Mouse (Mus musculus): ENCODE results near the gene Myo1g.
A peak's percentile ranks its signal among the peaks of the same experiment; 100 is the strongest.

Myo1g gene

DNA sequence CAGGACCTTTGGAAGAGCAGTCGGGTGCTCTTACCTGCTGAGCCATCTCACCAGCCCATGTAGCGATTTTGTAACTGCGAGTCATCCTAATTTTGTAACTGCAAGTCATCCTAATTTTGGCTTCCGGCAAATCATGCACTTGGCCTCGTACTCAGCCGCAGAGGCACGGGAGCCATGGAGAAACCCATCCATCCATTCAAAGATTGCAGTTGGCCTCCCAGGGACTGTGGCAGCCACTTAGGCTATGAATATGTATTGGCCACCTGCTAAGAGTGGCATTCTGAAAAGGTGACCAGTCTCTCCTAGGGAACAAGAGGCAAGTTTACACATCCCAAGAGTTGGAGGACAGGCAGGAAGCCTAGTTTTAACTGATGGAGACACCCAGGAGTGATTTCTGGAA, 31.5 kb downstream of the Myo1g start:
- peak; percentile 26 for DNase-seq (ENCODE audit: extremely low read depth, insufficient read length, low spot score)

DNA sequence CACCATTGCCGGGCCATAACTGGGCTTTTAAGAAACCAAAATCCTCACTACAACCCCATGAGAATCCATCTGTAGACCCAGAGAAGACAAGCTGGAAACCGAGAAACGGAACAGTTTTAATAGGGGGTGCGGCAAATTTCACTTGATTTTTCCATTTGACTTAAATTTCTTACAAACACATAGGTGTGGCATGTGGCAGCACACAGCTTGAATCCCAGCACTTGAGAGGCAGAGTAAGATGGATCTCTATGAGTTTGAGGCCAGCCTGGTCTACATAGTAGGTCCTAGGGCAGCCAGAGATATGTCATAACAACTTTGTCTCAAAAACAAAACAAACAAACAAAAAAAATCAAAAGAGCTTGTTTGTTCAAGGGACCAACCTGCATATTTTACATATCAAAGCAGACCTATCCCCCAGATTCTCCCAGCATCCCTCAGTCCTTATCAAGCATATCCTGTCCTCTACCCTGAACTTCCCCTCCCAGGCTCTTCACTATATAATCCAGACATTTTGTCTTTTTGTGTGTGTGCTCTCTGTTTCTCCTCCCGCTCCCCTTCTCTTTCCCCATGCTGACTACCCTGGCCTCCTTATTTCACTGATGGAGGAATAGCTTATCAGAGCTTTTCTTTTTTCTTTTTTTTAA, 32.6 kb downstream of the Myo1g start:
- DNase-seq (ENCODE audit: extremely low read depth, insufficient read length, low spot score), result no peak

DNA sequence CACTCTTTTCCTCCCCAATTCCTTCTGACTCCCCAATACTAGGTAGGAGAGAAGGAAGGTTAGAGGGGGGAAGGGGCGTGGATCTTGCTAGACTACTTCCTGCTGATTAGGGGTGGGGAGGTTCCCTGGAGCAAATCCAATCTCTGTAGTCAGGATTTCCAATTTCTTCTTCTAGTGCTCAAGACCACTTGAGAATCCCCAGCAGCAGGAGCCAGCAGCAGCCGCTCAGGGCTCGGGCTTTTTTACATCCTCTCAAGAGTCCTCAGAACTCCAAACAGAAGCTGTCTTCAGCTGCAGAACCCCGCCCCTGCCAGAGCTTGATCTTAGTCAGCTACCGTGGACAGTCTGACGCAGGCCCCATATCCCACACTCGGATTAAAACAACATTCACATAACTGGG, 33.3 kb downstream of the Myo1g start:
- no peak for DNase-seq (ENCODE audit: extremely low read depth, insufficient read length, low spot score)

DNA sequence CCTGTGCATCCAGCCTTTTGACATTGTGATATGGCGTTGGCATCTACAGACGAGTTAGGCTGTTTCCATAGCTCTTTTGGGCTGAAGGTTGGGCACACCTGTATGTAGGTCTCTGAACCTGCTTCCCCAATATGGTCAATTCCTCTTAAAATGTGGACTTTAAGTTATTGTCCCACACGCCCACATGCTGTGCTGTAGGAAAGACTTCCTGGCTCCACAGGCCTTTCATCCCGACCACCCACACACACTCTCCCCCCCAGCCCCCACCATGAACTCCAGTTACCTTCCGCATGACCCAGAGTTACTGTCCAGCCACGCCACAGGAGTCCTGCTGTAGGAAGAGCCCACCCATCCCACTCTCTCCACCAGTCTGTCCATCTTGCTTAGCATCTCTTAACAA, 33.8 kb downstream of the Myo1g start:
- DNase-seq (ENCODE audit: extremely low read depth, insufficient read length, low spot score), result no peak

DNA sequence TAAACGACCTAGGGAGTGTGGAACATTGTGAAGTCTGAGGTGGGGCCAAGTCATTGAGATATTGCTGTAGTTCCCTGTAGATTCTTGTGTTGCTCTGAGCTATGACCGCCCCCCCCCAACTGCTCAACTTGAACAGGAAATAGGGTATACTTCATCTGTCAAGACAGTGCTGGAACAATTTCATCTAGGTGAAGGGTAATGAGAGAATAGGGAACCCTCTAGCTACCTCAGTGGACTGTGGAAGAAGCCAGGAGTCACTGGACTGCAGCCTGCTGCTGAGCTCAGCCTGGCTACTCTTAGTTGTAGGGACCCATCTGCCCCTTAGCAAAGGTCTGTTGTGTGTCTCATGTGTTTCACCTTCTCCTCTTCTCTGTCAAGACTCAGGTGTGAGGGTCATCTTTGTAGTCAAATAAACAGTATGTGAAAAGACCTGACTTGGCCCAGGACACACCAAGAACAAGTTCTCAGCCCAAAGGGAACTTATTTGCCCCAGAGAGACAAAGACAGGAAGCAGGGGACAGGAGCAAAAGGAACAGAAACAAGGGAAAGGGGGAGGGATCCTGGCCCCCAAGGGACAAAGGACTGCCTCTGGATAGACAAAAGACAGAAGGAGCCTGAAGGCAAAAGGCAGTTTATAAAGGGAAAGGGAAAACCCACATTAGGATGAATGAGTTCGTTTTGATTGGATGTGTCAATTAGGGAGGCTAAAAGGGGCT, 36.4 kb downstream of the Myo1g start:
- DNase-seq (ENCODE audit: extremely low read depth, insufficient read length, low spot score), result no peak

DNA sequence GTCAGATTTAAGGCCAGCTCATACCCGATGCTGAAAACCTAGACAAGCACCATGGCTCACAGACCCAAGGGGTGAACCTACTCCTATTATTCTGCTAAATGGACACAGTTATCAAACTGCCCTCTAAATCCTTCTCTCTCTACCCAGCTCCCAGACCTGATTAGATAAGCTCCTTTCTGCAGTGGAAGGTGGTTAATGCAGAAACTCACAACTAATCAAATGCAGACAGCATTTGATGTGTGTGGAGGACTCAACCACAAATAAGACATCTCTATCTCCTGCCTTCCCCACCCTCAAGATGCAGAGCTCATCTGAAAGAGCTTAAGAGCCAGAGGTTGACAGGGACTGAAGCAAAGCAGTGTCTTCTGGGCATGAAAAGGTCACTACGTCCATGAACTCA, 37.7 kb downstream of the Myo1g start:
- no peak for DNase-seq (ENCODE audit: extremely low read depth, insufficient read length, low spot score)

DNA sequence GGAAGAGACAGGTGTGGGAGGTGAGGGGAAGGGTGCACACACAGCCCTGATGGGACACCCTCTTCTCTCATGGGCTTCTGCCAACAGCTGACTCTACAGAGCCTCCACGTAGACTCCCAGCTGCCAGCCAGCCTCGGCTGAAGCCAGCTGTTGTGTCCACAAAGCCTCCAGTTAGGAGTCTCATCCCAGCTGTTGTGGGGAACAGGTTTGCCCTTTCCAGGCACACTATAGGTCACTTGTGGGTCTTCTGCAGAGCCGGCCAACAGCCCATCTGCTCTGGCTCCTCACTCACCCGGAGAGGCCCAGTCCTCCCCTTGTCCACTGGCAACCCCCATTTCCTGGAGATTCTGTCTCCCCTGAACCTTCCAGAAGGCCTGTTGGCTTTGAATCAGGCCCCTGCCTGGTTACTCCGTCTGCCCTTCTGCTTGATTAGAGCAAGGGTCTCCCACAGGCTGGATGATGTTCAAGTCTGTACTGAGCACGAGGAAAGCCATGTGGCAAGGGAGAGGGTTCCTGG, 39.0 kb downstream of the Myo1g start:
- DNase-seq (ENCODE audit: extremely low read depth, insufficient read length, low spot score), result no peak

DNA sequence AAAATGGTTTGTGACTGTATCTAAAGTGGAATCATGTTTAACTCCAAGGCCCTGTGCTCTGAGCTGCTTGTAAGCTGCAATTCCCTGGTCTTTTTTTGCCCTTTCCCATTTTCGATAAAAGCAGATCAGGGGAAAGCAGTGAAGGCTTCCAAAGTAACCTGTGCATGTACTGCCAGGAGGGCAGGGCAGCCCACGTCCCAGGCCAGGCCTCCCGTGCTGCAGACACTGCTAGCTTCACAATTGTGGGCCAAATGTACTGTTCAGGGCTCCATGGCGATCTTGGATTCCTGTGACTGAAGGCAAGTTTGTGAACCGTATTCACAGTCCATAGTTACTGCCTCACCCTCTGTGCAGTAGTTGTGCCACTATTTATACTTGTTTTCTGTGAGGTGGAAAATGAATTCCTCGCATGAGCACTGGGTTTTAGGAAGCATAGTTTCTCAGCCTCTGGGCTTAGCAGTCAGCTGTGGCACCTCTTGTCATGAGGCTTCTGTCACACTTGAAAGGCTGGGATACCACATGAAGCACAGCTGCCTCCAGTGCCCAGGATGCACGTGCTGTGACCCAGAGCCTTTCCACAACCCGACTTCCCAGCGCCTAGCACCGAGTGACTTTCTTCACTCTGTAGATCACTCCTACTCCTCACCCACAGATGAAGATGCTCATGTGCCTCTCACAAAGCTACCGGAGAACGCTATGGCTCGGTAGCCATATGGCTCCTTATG, 39.9 kb downstream of the Myo1g start:
- no peak for DNase-seq (ENCODE audit: extremely low read depth, insufficient read length, low spot score)

DNA sequence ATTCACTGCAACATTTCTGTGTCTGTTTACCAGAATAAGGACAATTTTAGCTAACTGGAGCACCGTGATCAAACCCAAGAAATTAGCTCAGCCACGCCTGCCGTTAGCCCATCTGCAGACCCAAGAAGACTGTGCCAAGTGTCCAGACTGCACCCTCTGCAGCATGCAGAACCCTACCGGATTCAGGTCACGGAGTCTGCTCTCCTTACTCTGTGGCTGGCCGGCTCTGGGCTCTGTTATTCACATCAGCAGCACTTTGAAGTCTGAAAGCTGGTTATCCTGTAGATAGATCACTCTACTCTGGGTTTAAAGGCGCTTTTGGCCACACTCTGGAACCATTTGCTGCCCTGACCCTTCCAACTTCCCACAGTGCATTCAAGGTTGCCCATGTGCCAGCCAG, 40.6 kb downstream of the Myo1g start:
- no peak for DNase-seq (ENCODE audit: extremely low read depth, insufficient read length, low spot score)

DNA sequence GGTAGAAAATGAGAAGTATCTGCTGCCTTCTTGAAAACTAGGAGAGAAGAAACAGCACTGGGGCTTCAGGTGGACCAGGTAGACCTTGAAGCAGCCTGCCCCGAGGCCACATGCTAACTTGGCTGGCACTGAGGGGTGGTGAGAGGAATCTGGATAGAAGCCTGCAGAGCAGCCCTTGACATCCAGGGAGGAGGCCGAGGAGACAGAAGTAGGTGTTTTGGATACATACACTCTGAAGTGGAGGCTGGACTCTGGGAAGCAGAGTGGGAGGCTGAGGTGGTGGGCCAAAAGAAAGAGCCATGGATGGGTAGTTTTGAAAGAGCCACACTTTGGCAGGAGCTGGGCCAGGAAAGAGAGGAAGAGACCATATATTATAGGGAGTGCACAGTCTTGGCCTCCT, 41.5 kb downstream of the Myo1g start:
- DNase-seq (ENCODE audit: extremely low read depth, insufficient read length, low spot score), result no peak

DNA sequence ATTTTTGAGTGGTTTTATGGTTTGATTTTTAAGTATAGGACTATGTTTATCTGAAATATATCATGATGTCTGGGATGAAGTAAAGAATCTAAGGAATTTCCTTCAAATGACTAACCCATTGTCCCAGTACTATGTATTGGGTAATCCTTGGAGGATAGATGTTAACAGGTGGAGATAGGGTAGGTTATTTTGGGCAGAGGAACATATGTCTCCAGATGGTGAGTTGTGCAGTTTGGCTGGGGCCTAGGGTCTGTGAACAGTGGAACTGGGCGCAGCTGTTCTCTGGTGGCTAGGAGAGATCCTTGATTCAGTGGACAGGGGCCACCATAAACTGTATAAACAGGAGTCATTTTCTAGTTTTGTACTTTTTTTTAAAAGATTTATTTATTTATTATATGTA, 43.4 kb downstream of the Myo1g start:
- no peak for DNase-seq (ENCODE audit: extremely low read depth, insufficient read length, low spot score)

DNA sequence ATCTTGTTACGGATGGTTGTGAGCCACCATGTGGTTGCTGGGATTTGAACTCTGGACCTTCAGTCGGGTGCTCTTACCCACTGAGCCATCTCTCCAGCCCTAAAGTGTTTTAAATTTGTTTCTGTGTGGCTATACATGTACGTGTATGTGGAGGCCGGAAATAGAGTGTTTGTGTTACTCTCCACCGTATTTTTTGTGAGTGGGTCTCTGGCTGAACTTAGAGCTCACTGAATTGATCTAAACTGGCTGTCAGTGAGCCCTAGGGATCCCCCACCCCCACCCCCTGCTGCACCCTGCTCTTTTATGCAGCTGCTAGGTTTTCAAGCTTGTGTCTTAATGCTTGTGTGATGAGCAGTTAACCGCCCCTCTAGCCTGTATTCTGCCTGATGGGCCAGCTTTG, 43.9 kb downstream of the Myo1g start:
- DNase-seq (ENCODE audit: extremely low read depth, insufficient read length, low spot score), result no peak

DNA sequence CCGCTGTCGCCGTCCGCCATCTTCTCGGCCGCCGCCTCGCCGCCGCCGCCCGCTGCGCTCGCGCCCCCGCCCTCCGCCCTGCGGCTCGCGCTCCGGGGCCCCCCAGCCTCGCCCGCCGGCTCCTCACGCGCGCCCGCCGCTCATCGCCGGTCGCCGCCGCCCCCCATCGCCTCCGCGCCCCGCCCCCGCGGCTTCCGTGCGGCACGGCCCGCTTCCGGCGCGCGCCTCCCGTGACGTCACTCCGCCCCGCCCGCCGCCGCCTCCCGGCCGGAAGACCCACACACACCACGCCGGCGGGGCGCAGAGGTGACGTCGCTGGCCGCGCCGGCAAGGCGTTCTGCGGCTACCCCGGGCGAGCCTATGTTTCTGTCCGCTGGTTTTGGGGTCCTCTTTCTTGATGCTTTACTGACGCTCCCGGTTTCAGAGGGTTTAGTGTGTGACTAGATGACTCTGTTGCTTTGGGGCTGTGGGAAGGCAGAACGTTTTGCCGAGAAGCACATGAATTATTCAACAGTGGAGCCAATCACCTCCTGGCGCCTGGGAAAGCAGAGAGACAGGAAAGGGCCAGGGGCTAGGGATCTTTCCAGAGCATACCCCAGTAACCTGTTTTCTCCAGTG, 44.8 kb downstream of the Myo1g start, which contains the start of gene Purb:
Purb (minus strand) TSS at position 51 of the 618 bp plus-strand sequence.
- DNase-seq (ENCODE audit: extremely low read depth, insufficient read length, low spot score), result peak; percentile 85

DNA sequence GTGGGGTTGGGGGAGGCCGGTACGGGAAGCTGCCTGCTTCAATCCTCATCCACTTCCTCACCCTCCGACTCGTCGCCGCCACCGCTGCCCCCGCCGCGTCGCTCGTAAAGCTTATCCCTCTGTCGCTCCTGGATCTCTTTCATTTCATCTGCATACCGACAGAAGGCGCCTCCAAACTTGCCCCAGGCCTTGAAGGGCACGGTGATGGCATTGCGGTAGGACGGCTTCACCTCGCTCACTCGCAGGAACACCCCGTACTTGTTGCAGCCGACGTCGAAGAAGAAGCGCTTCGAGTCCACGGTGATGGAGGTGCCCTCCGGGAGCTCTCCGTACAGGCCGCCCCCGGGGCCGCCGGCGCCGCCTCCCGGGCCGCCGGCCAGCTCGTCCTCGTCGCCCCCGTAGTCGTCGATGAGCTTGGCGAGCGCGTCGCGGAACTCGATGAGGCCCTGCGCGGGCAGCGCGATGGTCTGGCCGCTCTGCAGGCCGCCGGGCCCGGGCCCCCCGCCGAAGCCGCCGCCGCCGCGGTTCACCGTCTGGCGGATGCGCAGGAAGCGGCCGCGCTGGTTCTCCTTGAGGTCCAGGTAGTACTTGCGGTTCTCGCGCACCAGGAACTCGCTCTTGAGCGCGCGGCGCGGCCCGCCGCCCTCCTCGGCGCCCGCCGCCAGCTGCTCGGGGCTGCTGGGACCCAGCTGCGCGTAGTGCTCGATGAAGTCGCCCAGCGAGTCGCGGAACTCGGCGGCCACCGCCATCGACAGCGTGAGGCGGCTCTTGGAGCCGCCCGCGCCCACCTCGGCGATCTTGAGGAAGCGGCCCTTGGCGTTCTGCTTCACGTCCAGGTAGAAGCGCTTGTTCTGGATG, 45.7 kb downstream of the Myo1g start:
- DNase-seq (ENCODE audit: extremely low read depth, insufficient read length, low spot score), result peak; percentile 82

DNA sequence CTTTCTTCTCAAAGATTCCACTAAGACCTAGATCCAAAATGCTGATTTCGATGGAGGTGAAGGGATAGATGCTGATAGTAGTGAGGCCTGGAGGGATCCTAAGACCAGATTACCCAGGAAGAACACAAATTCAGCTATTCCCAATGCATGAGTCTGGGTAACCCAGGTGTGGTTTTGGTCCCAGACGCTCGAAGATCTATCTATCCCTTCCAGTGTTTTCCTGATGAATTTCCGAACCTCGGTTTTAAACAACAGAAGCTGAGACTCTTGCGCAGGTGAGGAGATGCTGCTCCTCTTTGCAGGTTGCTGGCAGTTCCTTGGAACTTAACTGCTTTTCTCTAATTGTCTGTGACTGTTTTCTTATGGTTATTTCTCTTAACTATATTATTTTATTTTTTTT, 46.4 kb downstream of the Myo1g start:
- no peak for DNase-seq (ENCODE audit: extremely low read depth, insufficient read length, low spot score)

DNA sequence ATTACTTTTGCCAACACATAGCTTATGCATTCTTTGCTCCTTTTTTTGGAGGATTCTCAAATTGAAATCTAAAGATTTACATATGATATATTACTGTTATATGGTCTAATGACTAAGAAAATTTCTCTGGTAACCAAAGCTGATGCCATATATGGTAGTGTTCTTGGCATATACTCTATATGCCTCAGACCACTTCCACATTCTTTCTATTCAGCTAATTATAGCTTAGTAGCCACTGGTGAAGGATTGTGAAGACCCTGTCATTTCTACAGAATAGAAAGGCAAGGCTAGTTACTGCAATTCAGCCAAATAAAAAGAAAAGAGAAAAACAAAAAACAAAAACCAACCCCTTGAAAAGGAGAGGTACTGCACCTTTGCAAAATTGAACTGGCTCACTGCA, 48.7 kb downstream of the Myo1g start:
- no peak for DNase-seq (ENCODE audit: extremely low read depth, insufficient read length, low spot score)

DNA sequence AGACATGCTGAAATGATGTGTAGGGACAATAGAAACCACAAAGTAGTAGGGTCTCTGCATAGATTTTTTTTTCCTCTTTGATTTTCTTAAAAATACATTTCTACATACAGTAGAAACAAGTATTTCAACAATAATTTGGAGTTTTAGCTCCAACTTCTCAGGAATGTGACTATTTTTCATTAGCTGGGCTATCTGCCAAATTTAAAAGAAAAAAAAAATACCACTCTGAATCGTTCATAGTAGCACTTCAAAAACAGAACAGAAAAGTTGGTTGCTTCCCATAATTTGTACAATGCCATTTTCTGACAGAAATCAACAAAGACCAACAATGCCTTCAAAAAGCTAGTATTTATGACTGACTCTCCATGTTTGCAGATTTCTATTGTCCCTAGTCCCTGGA, 49.3 kb downstream of the Myo1g start:
- no peak for DNase-seq (ENCODE audit: extremely low read depth, insufficient read length, low spot score)

DNA sequence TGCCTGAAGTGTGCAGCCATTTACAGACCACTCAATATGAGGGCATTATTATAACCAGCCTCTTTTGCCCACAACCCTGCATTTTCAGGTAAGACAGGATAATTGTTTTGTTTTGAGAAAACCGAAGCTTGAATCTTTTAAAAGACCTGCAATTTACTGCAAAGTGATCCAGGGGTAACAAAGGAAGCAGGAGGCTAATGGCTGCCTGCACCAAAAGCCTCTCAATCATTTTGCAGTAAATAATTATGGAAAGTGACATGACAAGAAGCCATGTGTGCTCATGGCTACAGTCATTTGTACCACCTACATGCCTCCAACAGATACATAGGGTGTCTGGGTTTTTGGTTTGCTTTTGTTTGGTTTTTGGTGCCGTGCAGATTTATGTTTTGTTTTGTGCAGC, 49.7 kb downstream of the Myo1g start:
- DNase-seq (ENCODE audit: extremely low read depth, insufficient read length, low spot score), result no peak

DNA sequence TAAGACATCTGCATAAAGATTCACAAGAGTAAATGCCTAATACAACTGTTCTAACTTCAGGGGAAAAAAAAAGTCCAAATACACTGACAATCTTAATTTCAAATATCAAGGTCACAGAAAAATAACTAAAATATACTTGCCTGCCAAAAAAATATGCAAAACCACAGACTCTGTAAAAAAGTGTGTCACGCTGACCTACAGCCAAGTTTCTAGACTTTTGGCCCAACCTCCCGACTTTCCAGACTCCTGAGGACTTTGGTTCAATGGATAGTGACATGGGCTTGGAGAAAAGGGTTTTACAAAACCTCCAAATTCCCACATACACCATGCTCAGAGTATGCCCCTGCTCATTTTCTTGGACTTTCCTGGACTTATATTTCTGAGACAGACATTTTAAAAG, 52.2 kb downstream of the Myo1g start:
- peak; percentile 44 for DNase-seq (ENCODE audit: extremely low read depth, insufficient read length, low spot score)

DNA sequence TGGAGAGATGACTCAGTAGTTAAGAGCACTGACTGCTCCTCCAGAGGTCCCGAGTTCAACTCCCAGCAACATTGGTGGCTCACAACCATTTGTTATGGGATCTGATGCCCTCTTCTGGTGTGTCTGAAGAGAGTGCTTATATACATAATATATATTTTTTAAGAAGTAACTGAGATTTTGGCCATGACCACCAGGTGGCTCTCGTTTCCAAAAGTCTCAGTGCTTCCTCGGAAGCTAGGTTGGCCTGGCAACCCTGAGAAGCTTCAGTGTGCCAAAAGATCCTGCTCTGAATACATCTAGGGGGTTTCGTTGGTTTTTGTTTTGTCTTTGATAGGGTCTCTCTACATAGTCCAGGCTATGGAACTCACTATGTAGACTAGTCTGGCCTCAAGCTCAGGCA, 55.6 kb downstream of the Myo1g start:
- DNase-seq (ENCODE audit: extremely low read depth, insufficient read length, low spot score), result no peak
